Mouse (Mus musculus) liver, embryonic 12.5 days (tissue): ENCODE measurements at regions not wholly inside any gene's neighbourhood (a gene's known extent, or its start where the extent isn't known, plus 50 kb on each side); places are given as distances from the start of the nearest gene placed in this dataset.

Experiments
- ATAC-seq: fragments of 200-750 bp; cut with Nextera tagmentation; 2 replicates; pipeline ENCODE4 v1.8.0; 2017; ENCODE audit warnings: moderate number of reproducible peaks, mild to moderate bottlenecking, moderate library complexity
- H3K27ac ChIP-seq: fragments of 300-500 bp; sonication (generic); 2 replicates; pipeline ENCODE4 v1.5.1; 2016; ENCODE audit warnings: mild to moderate bottlenecking
- H3K27me3 ChIP-seq: fragments of 300-500 bp; sonication (generic); replicated peaks from 2 replicates; pipeline ENCODE4 v1.6.1; 2016; ENCODE audit warnings: mild to moderate bottlenecking, moderate library complexity
- H3K36me3 ChIP-seq: fragments of 300-500 bp; sonication (generic); 2 replicates; pipeline ENCODE4 v1.6.1; 2016; ENCODE audit warnings: mild to moderate bottlenecking, moderate library complexity
- H3K4me1 ChIP-seq: fragments of 300-500 bp; sonication (generic); 2 replicates; pipeline ENCODE4 v1.6.1; 2016
- H3K4me2 ChIP-seq: fragments of 300-500 bp; sonication (generic); 2 replicates; pipeline ENCODE4 v1.6.1; 2016; ENCODE audit warnings: mild to moderate bottlenecking, moderate library complexity
- H3K4me3 ChIP-seq: fragments of 300-500 bp; sonication (generic); 2 replicates; pipeline ENCODE4 v1.5.1; 2016; ENCODE audit warnings: mild to moderate bottlenecking, moderate library complexity
- H3K9ac ChIP-seq: fragments of 300-500 bp; sonication (generic); 2 replicates; pipeline ENCODE4 v1.6.1; 2016; ENCODE audit warnings: mild to moderate bottlenecking, moderate library complexity
- H3K9me3 ChIP-seq: fragments of 300-500 bp; sonication (generic); replicated peaks from 2 replicates; pipeline ENCODE4 v1.6.1; 2016; ENCODE audit warnings: mild to moderate bottlenecking, moderate library complexity
- WGBS: fragments of 180-500 bp; shearing (Covaris S2); methylation state at CpG from one replicate; pipeline ENCODE4 v1.1.7; 2016; ENCODE audit not compliant: insufficient replicate concordance; 5-methylcytosine and 5-hydroxymethylcytosine counted together

DNA sequence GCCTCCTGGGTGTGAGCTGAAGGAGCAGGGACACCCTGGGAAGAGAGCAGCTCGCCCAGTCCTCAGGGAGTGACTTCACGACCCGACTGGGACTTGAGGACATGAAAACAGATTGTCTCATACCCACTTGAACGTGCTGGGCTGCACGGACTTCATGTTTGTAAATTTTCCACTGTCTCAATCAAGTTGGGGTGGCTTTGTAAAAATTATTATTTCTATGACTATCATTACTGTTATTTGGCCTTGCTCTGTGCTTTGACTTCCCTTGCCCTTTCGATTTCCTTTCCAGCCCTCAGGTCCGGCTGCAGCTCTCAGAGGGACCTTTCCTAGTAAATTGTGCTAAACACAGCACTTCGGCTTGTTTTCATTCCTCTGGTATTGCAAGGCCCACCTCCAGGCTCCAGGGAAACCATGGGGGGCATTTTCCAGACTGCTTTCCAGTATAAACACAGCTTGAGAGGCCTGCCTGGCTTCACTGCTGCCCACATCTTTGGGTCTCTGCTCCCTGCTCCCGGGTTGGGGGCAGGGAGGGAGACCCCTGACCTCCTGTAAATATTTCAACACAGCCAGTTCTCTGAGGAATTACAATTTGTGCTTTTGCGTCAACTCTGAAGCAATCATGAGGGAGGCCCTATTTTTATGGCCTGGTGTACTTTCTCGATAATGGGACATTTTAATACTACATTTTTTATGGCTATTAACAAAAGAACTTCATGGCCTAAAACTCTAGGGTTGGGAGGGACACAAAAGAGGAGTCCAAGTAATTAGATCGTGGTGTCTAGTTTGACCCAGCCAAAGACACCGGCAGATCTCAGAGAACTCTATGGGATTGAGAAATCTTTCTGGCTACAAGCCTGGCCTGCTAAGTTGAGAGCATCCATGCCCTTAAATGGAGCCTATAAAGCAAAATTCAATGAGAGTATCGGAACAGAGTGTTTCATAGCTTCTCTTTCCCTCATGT is 68.9 kb upstream of the Errfi1 start:
- no peaks in the 10 kb centered on the region for H3K36me3 ChIP-seq
- H3K4me2 ChIP-seq: no peak overlapping the region
- H3K4me3 ChIP-seq: no peak overlapping the region
- peak overlapping the region; percentile 76 for H3K27ac ChIP-seq
- ATAC-seq: no peak
- peaks cover 10% of the 10 kb centered on the region; the same call in 1 of the 2 replicates for H3K4me1 ChIP-seq
- no peaks in the 10 kb centered on the region for H3K9me3 ChIP-seq
- WGBS: 57% methylated on average over 14 of the region's 14 CpGs
- H3K9ac ChIP-seq: no peak overlapping the region
- H3K27me3 ChIP-seq: no peaks in the 10 kb centered on the region

DNA sequence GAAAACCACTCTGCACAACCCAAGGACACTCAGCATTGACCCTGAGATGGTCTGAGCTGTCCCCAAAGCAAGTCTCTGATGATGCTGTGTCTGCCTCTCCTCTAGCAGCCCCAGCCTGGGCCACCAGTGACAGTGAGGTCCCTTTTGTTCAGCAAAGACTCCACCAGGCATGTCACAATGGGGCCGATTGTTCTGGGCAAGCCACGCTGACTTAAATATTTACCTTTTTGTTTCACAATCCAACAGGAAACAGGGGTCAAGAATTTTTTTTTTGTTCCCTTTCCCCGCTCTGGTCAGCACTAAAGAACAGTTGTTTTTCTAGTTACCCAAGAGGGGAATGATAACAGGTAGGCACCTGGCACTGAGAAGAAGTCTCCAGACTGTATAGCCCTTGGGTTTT is 72.4 kb upstream of the Errfi1 start:
- no peak overlapping the region for H3K9ac ChIP-seq
- peaks cover 12% of the 10 kb centered on the region for H3K4me1 ChIP-seq
- no peak for ATAC-seq
- no peak overlapping the region for H3K4me3 ChIP-seq
- H3K36me3 ChIP-seq: no peaks in the 10 kb centered on the region
- no peaks in the 10 kb centered on the region for H3K9me3 ChIP-seq
- no peaks in the 10 kb centered on the region for H3K27me3 ChIP-seq
- 44% methylated on average over 3 of the region's 3 CpGs for WGBS
- no peak overlapping the region for H3K4me2 ChIP-seq
- peak overlapping the region; percentile 54 for H3K27ac ChIP-seq

DNA sequence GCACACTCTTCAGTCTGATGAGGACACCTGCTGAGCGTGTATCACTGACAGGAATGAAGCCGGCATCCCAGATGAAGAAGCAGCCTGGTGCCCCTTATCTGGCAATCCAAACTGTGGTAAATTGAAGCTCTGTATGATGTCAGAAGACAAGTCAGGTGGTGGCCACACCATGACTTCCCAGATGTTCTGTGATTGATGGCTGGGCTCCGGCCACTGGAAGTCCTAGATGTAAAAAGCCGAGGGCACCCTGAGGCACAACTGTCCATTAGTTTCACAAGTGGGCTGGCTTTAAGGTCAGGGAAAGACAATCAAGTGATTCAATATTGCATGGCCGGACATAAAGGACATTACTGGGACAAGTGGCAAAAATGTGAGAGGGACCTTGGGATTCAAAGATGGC is 74.4 kb upstream of the Errfi1 start:
- H3K4me2 ChIP-seq: no peak overlapping the region
- H3K27me3 ChIP-seq: no peaks in the 10 kb centered on the region
- H3K36me3 ChIP-seq: no peaks in the 10 kb centered on the region
- ATAC-seq: no peak
- 58% methylated on average over 5 of the region's 5 CpGs for WGBS
- no peak overlapping the region for H3K9ac ChIP-seq
- no peak overlapping the region for H3K27ac ChIP-seq
- H3K4me3 ChIP-seq: no peak overlapping the region
- peaks cover 8% of the 10 kb centered on the region for H3K4me1 ChIP-seq
- H3K9me3 ChIP-seq: peaks cover 2% of the 10 kb centered on the region; the same call in 1 of the 2 replicates

DNA sequence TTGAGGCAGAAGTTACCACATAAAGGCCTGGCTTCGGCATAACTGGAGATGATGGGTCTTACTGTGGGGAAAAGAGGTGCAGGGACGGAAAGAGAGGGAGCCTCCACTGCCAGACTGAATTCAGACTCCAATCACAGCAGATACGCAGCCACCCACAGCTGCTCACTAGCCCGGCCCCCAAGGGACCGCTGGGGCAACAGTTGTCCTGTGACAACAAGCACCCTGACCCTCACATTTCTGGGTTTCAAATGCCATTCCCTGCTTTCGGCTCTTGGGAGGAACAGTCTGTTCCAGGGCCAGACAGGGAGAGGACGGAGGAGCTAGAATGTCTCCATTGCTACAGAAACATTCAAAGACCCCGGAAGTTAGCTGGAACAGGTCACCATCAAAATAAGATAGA is 75.0 kb upstream of the Errfi1 start:
- Histone ChIP-seq H3K4me1 (peaks cover 8% of the 10 kb centered on the region), H3K4me3 (no peak overlapping the region), H3K9ac (no peak overlapping the region), H3K36me3 (no peaks in the 10 kb centered on the region), H3K27me3 (no peaks in the 10 kb centered on the region), H3K4me2 (no peak overlapping the region), H3K9me3 (peaks cover 8% of the 10 kb centered on the region; the same call in 1 of the 2 replicates), H3K27ac (0 out of 2 replicates have a peak overlapping the region, but pooled peaks have one; percentile 6)
- WGBS: 40% methylated on average over 8 of the region's 8 CpGs
- no peak for ATAC-seq

DNA sequence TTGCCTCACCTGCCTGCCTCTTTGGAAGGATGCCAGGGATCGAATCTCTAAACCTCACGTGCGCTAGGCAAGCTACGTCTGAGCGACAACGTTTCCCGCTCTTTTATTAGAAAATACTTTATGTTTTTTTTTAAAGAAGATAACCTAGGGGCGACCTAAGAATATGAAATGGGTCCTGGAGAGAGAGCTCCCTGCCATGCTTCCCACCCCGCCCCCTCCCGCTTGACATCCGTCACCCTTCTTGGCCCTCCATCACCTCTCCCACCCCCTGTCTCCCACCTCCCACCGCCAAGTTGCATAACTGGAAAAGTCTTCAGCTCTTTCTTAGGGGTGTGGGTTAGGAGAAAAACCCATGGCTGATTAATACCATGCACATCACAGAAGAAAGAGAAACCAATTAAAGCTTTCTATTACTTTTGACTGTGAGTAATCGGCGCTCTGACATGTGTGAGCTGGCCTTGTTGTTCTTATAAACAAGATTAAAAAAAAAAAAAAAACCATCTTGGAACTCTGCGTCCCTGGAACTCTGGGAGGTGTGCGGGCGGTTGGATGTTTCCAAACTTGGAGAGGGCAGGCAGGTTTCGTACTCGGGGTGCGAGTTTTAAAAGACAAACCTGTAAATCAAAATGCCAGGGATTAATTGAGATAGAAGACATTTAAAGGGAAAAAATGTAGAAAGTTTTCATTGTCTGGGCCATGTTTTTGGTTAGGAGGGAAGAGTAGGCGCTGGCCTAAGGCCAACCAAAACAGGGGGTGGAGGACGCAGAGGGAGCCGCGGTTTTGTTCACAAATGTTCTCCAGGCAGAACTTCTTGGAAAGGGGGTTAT is 77.8 kb upstream of the Errfi1 start:
- Histone ChIP-seq H3K9ac (no peak overlapping the region), H3K4me2 (no peak overlapping the region), H3K9me3 (peaks cover 8% of the 10 kb centered on the region), H3K4me3 (no peak overlapping the region), H3K27ac (no peak overlapping the region), H3K36me3 (no peaks in the 10 kb centered on the region), H3K27me3 (no peaks in the 10 kb centered on the region), H3K4me1 (peaks cover 8% of the 10 kb centered on the region)
- 78% methylated on average over 24 of the region's 24 CpGs for WGBS
- no peak for ATAC-seq

DNA sequence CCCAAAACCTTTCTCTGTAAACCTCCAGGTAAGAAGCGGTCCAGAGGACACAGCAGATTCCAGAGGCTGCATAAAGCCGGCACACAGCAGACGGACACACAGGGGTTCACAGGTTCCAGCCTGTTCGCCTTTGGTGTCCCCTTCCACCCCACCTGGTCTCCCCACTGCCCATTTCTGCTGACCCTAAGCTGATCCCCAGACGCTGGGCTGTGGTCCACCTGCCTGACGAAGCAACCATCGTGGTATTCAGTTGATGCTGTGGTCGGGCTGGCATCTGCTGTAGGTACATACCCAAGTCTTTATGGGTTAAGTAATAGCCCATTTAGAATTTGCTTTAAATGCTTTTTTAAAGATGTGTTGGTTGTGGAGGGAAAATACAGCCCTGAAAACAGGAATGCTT is 78.4 kb upstream of the Errfi1 start:
- Histone ChIP-seq H3K27ac (no peak overlapping the region), H3K36me3 (no peaks in the 10 kb centered on the region), H3K27me3 (no peaks in the 10 kb centered on the region), H3K4me1 (peaks cover 8% of the 10 kb centered on the region; the same call in 1 of the 2 replicates), H3K4me3 (no peak overlapping the region), H3K9ac (no peak overlapping the region), H3K9me3 (peaks cover 8% of the 10 kb centered on the region), H3K4me2 (no peak overlapping the region)
- WGBS: 75% methylated on average over 8 of the region's 8 CpGs
- no peak for ATAC-seq

DNA sequence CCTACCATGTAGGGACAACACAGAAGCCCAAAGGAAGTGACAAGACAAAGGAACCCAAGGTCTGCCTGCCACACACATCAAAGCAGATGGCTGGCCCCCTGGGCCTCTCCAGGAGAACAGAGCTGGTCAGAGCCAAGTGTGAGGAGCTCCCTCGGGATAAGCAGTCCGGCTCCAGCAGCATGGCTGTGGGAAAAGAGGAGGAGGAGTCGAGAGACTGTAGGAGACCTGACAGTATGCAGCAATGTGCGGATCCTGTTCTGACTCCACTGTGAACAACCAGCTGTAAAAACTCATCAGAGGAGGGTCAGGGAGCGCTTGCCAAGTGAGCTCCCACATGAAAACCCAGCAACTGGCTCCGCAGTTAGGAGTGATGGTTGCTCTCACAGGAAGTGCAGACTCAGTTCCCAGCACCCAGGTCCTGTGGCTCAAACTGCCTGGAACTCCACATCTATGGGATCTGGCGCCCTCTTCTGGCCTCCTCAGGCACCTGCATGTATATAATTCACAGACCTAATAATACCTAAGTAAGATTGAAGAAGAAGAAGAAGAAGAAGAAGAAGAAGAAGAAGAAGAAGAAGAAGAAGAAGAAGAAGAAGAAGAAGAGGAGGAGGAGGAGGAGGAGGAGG is 79.3 kb upstream of the Errfi1 start:
- Histone ChIP-seq H3K9ac (no peak overlapping the region), H3K4me1 (peaks cover 8% of the 10 kb centered on the region; the same call in 1 of the 2 replicates), H3K9me3 (peaks cover 8% of the 10 kb centered on the region), H3K27ac (no peak overlapping the region), H3K4me3 (no peak overlapping the region), H3K36me3 (no peaks in the 10 kb centered on the region), H3K27me3 (no peaks in the 10 kb centered on the region), H3K4me2 (no peak overlapping the region)
- ATAC-seq: no peak
- 73% methylated on average over 7 of the region's 7 CpGs for WGBS

DNA sequence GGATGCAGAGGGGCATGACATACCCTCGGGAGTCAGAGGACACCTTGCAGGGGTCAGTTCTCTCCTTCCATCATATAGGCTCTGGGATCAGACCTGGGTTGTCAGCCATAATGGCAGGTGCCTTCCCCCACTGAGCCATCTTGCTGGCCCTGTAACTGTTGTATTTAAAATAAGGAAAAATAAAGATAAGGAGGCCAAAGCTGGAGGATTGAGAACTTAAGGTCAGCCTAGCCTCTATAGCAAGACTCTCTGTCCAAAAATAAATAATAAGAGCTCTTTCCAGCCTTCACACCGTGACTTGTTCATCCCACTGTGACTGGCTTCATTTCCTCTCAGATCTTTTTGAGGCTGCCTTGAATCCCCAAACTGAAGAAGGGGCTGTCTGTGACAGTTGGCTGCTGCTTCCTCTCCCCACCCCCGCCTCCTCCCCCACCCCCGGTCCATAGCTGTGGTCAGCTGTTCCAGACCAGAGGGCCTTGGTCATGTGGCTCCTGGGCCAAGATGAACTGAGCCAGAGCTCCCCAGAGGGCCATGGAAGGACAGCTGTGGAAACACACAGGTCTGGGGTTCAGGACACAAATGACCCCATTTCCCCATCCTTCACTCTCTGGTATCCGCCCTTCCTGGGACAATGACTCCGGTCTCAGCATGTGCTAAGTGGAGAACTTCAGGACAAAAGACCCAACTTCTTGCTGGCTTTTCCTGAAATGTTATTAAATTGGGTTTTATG is 81.6 kb upstream of the Errfi1 start:
- no peaks in the 10 kb centered on the region for H3K36me3 ChIP-seq
- H3K9me3 ChIP-seq: peaks cover 8% of the 10 kb centered on the region
- no peak for ATAC-seq
- WGBS: 56% methylated on average over 6 of the region's 6 CpGs
- no peak overlapping the region for H3K4me2 ChIP-seq
- H3K9ac ChIP-seq: no peak overlapping the region
- no peak overlapping the region for H3K4me3 ChIP-seq
- H3K27me3 ChIP-seq: no peaks in the 10 kb centered on the region
- H3K27ac ChIP-seq: no peak overlapping the region
- no peaks in the 10 kb centered on the region for H3K4me1 ChIP-seq

DNA sequence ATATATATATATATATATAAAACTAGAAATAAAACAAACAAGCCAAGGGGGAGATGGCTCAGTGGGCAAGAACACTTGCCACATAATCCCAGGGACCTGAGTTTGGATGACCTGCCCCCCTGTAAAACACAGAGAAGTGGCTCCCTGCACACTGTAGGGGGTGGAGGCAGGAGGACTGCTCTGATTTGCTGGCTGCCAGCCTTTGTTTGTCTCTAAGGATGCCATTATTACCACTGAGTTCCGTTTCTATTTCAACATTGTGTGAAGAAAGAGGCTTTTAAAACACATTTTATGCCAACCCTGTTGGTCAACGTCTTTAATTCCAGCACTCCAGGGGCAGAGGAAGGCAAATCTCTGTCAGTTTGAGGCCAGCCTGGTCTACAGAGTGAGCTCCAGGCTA is 82.2 kb upstream of the Errfi1 start:
- H3K4me2 ChIP-seq: no peak overlapping the region
- peaks cover 8% of the 10 kb centered on the region for H3K9me3 ChIP-seq
- H3K27ac ChIP-seq: no peak overlapping the region
- no peak for ATAC-seq
- H3K9ac ChIP-seq: no peak overlapping the region
- 48% methylated on average over 2 of the region's 2 CpGs for WGBS
- no peak overlapping the region for H3K4me3 ChIP-seq
- H3K36me3 ChIP-seq: no peaks in the 10 kb centered on the region
- no peaks in the 10 kb centered on the region for H3K4me1 ChIP-seq
- H3K27me3 ChIP-seq: no peaks in the 10 kb centered on the region

DNA sequence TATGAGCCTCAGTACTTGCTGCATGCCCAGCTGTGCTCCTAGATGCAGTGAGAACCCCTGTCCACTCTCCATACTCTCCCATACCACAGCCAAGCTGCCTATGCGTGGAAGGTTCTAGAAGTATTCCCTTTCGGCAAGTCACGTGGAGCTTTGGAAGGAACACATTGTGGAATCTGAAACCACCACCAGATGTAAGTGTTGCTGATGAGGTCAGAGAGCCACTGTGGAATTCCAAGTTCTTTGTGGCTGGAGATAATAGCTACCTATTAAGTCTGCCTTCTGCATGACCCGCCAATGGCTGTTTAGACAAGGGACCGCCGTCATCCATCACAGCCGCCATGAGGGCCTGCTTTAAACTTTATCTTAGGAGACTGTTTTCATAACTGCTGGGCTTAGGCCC is 84.7 kb upstream of the Errfi1 start:
- no peak overlapping the region for H3K9ac ChIP-seq
- no peaks in the 10 kb centered on the region for H3K4me1 ChIP-seq
- H3K9me3 ChIP-seq: peaks cover 3% of the 10 kb centered on the region
- H3K36me3 ChIP-seq: no peaks in the 10 kb centered on the region
- H3K4me2 ChIP-seq: no peak overlapping the region
- WGBS: 67% methylated on average over 7 of the region's 7 CpGs
- no peak overlapping the region for H3K27ac ChIP-seq
- no peaks in the 10 kb centered on the region for H3K27me3 ChIP-seq
- ATAC-seq: no peak
- H3K4me3 ChIP-seq: no peak overlapping the region

DNA sequence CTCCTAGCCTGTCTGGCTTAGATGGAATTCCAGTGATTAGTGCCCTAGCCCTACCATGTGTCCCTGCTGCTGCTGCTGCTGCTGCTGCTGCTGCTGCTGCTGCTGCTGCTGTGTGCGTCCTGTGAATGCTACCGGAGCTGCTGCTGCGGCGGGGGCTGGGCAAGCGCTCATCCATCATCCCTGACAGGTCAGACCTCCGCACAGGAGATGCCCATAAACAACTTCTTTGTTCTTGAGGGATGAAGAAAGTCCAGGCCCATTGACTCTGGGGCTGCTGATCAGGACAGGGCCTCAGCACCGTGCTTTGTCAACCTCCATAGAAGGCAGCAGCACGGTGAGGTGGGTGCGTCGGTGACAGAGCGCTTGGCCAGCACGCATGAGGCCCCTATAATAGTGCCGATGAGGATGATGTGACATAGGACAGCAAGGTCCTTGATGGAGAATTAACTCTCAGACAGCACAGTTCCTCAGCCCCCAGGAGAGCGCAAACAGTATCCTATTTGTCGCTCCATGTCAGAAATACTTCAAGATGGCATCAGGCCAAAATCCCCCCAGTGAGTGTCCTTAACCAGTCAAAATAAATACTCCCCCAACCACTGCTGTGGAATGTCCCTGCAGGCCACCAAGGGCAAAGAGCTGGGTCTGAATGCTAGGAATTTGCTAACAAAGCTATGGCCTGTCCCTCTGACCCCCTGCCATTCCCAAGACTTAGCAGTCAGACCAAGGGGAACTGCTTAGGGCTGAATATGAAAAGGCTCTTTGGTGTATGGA is 95.1 kb upstream of the Errfi1 start:
- H3K4me3 ChIP-seq: no peak overlapping the region
- ATAC-seq: peak; percentile 13; the same call in 1 of the 2 replicates

More for the DNA sequence above, 95.1 kb upstream of the Errfi1 start:
- no peak overlapping the region for H3K9ac ChIP-seq
- H3K36me3 ChIP-seq: no peaks in the 10 kb centered on the region
- no peak overlapping the region for H3K4me2 ChIP-seq
- no peaks in the 10 kb centered on the region for H3K9me3 ChIP-seq
- H3K27ac ChIP-seq: peak overlapping the region; percentile 32; the same call in 1 of the 2 replicates
- peaks cover 18% of the 10 kb centered on the region for H3K4me1 ChIP-seq
- H3K27me3 ChIP-seq: no peaks in the 10 kb centered on the region
- 28% methylated on average over 15 of the region's 15 CpGs for WGBS
